Mouse (Mus musculus): ENCODE data around the gene Ptges. TPM values are rescaled to one million over a fixed set of nuclear protein-coding genes. Genes with fewer than 3 reads are reported as not detected.
"Not testable (repeated sequence)": the region's sequence is repeated elsewhere in the genome, so short reads cannot be mapped to it uniquely, and the experiment has no call there.

Gene Ptges
- total RNA-seq (2021) = 10 to 100 TPM in 1 of 2 experiments, 1 to 10 TPM in 1; 9.1 to 12.0 TPM
- long read RNA-seq, experiment 1, transcript Ptges-202 (3 exons, 3,647 nt) = major isoform, 7 of 11 reads
- long read RNA-seq, experiment 1, partial matches to known transcripts = 1 of 11 reads
- long read RNA-seq, experiment 1, other reads (novel, unspliced or antisense) = 3 of 11 reads
- long read RNA-seq, experiment 2, partial matches to known transcripts = 0 of 6 reads
- long read RNA-seq, experiment 2, other reads (novel, unspliced or antisense) = 2 of 6 reads

DNA sequence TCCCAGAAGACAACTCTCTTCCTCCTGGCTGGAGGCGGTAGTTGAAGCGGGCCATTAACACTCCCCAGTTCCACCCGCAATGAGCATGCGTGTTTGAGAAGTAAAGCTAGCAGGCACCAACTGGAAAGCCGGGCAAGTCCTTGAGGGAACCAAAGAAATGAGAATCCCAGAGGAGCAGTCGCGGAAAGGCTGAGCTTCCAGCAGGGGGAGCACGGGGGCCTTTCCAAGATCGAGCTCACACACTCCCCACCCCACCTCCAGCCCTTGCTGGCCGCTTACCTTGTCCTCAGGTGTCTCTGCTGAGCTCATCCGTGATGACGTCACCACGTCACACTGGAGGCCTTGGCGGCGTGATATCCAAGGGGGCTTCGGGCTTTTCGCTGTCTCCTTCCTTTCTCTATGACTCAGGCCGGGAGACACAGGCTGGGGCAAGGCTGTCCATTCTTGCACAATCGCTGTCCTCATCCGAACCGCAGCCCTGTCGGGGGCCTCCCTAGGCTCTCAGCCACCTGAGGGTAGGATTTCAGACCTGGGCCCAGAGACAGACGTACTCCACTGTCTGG lies at the start of gene Ptges:
Ptges (minus strand) TSS at position 381 of the 563 bp plus-strand sequence.
- peak; percentile 82 for DNase-seq

- DNase-seq = peak; percentile 92
These were observed 38.0 kb upstream of the Ptges start, which contains the start of gene Tor1a for GRCm38 (mm10) chr2:30967352-30968327. Tor1a (minus strand) TSS chr2:30967933.

DNA sequence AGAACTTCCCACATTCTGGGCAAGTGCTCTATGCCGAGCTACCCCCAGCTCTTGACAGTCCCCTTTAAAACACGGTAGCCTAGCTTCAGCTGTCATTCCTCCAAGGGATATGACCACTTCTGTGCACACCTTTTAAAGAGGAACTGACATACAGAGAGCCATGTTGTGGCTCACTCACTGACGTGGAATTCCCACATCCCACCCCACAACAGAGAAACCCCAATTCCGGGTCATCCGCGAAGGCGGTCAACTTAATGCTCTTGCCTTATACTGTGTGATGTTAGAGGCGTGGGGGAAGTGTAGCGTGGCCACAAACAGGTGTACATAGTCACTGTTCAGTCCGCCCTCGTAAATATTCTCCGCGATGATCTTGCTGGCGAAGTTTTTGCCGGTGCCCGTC lies 37.2 kb upstream of the Ptges start:
- no peak for DNase-seq

GRCm38 (mm10) chr2:30965627-30966026 lies 36.0 kb upstream of the Ptges start:
- no peak for DNase-seq

GRCm38 (mm10) chr2:30962570-30963254 lies 33.0 kb upstream of the Ptges start:
- no peak for DNase-seq

- DNase-seq = peak; percentile 47
These were observed 30.2 kb upstream of the Ptges start for GRCm38 (mm10) chr2:30959856-30960255.

DNA sequence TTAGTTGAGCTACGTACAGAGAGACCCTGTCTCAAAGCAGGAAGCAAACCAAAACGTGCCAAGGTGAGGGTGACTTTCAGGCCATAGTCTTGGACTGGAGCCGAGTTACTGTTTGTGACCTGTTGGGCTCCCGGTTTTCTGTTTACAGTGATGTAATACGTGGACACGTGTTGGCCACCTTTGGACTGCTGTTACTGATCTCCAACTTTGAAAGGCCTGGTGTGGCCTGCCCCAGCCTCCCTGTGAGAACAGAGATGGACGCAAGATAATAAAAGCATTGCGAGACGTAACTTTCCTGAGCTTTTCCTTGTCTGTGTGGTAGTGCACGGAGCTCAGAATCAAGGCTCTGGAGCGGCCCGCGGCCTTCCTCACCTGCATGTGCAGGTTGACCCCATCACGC lies 29.1 kb upstream of the Ptges start:
- no peak for DNase-seq

GRCm38 (mm10) chr2:30957511-30957910 lies 27.8 kb upstream of the Ptges start:
- no peak for DNase-seq

GRCm38 (mm10) chr2:30954797-30955196 lies 25.1 kb upstream of the Ptges start:
- no peak for DNase-seq

DNA sequence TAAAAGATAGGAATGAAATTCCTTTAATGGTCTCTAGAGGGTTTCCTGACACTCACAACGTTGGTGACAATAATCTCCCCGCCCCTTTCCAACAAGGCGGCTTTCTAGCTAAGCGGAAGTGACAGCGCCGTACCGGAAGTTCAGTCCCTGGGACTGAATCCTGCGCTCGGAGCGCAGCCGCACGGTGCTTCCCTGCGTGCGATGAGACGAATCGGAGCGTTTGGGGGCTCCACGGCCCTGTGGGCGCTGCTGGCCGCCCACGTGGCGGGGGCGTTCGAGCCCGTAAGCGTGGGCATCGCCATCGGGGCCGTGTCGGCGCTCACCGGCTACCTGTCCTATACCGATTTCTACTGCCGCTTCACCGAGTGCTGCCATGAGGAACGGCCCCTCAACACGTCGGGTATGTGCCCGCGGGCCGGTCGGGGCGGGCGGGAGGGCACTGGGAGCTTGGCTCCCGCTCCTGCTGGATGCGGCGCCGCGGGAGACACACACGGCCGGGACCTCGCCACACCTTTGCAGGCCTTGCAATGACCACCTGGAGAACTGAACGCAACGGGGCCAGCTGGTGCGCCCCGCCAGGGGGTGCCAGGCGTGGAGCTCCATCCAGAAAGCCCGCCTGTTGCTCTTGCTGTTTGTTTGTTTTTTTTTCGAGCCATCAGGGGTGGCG lies 23.3 kb upstream of the Ptges start, which contains the start of gene Tor1b:
Tor1b (plus strand) TSS at position 136 of the 667 bp plus-strand sequence.
- peak; percentile 89 for DNase-seq

DNA sequence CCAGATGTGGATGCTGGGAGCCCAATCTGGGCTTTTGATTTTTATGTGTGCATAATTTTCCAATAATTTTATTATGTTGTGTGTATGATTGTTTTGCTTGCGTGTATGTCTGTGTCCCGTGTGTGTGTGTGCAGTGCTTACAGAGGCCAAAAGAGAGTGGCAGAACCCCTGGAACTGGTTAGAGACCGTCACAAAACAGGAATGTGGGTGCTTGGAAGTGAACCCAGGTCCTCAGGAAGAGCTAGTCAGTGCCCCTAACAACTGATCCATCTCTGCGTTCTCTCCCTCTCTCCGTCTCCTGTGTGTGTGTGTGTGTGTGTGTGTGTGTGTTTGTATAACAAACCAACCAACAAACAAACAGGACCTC lies 22.8 kb upstream of the Ptges start:
- DNase-seq = no peak

DNA sequence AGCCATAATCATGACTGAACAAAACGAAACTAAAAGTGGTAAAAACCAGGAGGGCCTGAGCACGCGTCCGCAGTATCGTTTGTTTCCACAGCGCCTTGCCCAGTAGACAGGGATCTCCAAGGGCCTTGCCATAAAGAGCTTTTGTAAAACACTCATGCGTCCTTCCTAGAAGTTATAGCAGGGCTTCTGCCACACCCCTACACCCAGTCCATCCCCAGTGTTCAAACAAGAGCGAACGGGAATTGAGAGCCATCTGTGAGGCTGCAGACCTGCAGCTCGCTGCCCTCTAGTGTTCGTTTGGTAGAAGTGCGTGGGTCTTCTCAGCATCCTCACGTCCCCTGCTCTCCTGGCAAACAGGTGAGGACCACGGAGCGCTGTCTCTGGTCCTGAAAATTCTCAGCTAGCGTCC lies 12.9 kb upstream of the Ptges start:
- DNase-seq = peak; percentile 68

GRCm38 (mm10) chr2:30942116-30942515 lies 12.5 kb upstream of the Ptges start:
- not testable (repeated sequence) for DNase-seq

DNA sequence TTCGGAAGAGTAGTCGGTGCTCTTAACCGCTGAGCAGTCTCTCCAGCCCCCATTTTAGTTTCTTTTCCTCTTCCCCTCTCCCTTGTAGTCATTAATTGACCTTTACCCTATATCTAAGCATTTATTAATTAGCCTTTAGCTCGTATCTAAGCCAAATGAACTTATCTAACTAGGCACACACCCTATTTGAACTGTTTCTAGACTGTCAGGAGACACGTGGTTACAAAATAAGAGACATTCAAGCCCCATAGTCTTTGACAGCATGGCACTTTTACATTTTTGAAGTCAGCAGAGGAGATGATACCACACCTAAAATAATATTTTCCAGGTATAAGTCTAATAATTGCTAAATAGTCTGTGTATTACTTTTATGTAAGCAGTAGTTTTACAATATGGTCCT lies 11.9 kb upstream of the Ptges start:
- no peak for DNase-seq

- no peak for DNase-seq
These were observed 8.9 kb upstream of the Ptges start for GRCm38 (mm10) chr2:30938574-30938991.

DNA sequence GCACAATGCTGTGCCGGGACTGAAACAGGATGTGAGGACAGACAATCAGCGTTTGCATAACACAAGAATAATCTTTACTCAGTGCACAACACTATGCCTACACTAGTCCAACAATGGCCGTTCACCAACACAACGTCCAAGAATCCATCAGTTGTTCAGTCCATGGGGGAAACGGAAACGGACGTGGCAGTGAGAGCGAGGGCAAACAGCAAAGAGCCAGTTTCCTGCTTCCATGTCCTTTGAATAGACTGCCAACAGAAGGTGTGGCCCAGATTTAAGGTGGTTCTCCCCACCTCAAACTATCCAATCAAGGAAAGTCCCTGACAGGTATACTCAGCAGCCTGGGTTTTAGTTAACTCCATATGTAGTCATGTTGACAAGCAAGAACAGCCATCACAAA lies 8.1 kb upstream of the Ptges start:
- DNase-seq = no peak

GRCm38 (mm10) chr2:30936808-30937207 lies 7.1 kb upstream of the Ptges start:
- no peak for DNase-seq

DNA sequence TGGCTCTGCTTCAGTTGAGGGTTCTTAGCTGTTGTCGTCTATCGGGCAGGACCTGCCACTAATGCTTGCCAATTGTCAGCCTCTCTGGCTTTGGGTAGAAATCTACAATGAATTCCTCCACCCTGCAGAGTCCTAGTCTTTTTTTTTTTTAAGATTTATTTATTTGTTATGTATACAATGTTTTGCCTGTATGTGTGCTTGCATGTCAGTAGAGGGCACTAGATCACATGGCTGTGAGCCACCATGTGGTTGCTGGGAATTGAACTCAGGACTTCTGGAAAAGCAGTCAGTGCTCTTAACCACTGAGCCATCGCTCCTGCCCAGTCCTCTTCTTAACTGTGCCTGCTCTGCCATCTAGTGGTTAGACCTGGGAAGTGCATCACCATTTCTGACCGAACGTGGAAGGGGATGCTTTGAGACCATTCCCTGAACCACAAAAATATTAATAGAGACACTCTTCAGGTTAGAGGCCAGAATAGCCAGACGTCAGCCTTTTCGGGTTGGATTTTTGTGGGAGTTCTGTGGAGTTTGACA lies 4.3 kb upstream of the Ptges start:
- DNase-seq = peak; percentile 83

DNA sequence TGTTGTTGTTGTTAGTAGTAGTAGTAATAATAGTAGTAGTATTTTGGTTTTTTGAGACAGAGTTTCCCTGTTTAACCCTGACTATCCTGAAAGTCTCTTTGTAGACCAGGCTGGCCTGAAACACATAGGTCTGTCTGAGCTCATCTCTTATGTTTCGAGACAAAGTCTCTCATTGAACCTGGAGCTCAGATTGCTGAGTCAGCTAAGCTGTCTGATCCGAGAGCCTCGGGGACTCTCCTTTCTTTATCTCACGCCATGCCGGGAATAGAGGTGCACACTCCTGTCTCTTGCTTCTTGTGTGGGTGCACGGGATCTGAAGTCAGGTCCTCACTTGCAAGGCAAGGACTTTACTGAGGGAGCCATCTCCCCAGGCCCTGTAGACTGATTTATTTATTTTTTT lies 3.4 kb upstream of the Ptges start:
- no peak for DNase-seq

DNA sequence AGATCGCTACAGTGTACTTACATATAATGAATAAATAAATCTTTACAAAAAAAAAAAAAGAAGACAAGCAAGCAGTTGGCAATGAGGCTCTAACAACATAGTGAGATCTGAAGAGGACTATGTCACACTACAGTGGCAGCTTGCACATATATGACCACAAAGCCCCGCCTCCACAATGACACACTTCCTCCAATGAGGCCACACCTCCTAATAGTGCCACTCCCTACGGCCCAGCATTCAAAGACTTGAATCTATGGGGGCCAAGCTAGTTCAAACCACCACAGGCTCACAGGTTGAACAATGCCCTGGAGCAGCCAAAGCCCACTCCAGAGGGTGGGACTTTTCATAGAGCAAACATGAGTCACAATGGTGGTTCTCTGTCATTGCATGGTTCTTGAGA lies 2.3 kb upstream of the Ptges start:
- DNase-seq = no peak

DNA sequence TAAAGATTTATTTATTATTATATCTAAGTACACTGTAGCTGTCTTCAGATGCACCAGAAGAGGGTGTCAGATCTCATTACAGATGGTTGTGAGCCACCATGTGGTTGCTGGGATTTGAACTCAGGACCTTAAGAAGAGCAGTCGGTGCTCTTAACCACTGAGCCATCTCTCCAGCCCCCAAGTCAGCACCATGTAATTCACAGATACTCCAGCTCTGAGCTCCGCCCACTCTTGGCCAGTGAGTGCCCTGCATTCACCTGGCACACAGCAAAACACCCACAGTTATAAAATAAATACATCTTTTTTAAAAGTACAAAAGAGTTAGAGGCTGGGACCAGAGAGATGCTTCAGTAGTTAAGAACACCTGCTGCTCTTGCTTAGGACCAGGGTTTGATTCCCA lies 1.2 kb upstream of the Ptges start:
- DNase-seq = not testable (repeated sequence)
